Mouse (Mus musculus): Measurements from ENCODE around the gene Ager.
A peak's percentile ranks its signal among the peaks of the same experiment; 100 is the strongest.

The Ager gene

GRCm38 (mm10) chr17:34591029-34591993 lies 6.4 kb upstream of the Ager start, which contains the start of gene Pbx2:
TSS of gene Pbx2 (plus strand) at chr17:34591266.
- no peak for TF ChIP-seq GATA4 (IDR thresholded peaks at IDR 0.05; ENCODE audit: insufficient replicate concordance, low read length)

GRCm38 (mm10) chr17:34591994-34592375 lies 5.7 kb upstream of the Ager start:
- no peak for TF ChIP-seq GATA4 (IDR thresholded peaks at IDR 0.05; ENCODE audit: insufficient replicate concordance, low read length)

- no peak for TF ChIP-seq GATA4 (IDR thresholded peaks at IDR 0.05; ENCODE audit: insufficient replicate concordance, low read length)
Measured at GRCm38 (mm10) chr17:34592581-34593549, 4.8 kb upstream of the Ager start.

- no peak for TF ChIP-seq GATA4 (IDR thresholded peaks at IDR 0.05; ENCODE audit: insufficient replicate concordance, low read length)
Measured at GRCm38 (mm10) chr17:34593752-34594525, 3.7 kb upstream of the Ager start.

- TF ChIP-seq GATA4 (IDR thresholded peaks at IDR 0.05; ENCODE audit: insufficient replicate concordance, low read length), result no peak
Measured at GRCm38 (mm10) chr17:34596098-34596497, 1.6 kb upstream of the Ager start.

GRCm38 (mm10) chr17:34599891-34600290 lies 2.2 kb downstream of the Ager start:
- TF ChIP-seq GATA4 (IDR thresholded peaks at IDR 0.05; ENCODE audit: insufficient replicate concordance, low read length), result no peak

GRCm38 (mm10) chr17:34601796-34602195 lies 4.1 kb downstream of the Ager start:
- no peak for TF ChIP-seq GATA4 (IDR thresholded peaks at IDR 0.05; ENCODE audit: insufficient replicate concordance, low read length)

GRCm38 (mm10) chr17:34603375-34604060 lies 5.9 kb downstream of the Ager start, which contains the start of gene Rnf5:
TSS of gene Rnf5 (minus strand) at chr17:34603690.
- TF ChIP-seq GATA4 (IDR thresholded peaks at IDR 0.05; ENCODE audit: insufficient replicate concordance, low read length), result no peak

- TF ChIP-seq GATA4 (IDR thresholded peaks at IDR 0.05; ENCODE audit: insufficient replicate concordance, low read length), result peak; percentile 50; the same call in 1 of the 2 replicates
Measured at GRCm38 (mm10) chr17:34604061-34604508, 6.4 kb downstream of the Ager start, which contains the start of gene Agpat1. TSS of gene Agpat1 (plus strand) at chr17:34604262.

GRCm38 (mm10) chr17:34604511-34605237 lies 7.0 kb downstream of the Ager start:
- TF ChIP-seq GATA4 (IDR thresholded peaks at IDR 0.05; ENCODE audit: insufficient replicate concordance, low read length), result no peak

- peak; percentile 90; the same call in 1 of the 2 replicates for TF ChIP-seq GATA4 (IDR thresholded peaks at IDR 0.05; ENCODE audit: insufficient replicate concordance, low read length)
Measured at GRCm38 (mm10) chr17:34605609-34606008, 7.9 kb downstream of the Ager start.

GRCm38 (mm10) chr17:34606186-34607039 lies 8.8 kb downstream of the Ager start:
- TF ChIP-seq GATA4 (IDR thresholded peaks at IDR 0.05; ENCODE audit: insufficient replicate concordance, low read length), result no peak

Measured in liver, adult (tissue).